Mouse (Mus musculus) heart, embryonic 15.5 days (tissue): ENCODE data around the gene Tagap1. TPM values are rescaled to one million over a fixed set of nuclear protein-coding genes. Genes with fewer than 3 reads are reported as not detected.
"Not testable (repeated sequence)": the region's sequence is repeated elsewhere in the genome, so short reads cannot be mapped to it uniquely, and the experiment has no call there.

Experiments used
- ATAC-seq: fragments of 200-750 bp; cut with Nextera tagmentation; replicated peaks from 2 replicates; pipeline ENCODE4 v1.8.0; 2017; ENCODE audit warnings: low read depth, moderate TSS enrichment; ENCODE audit not compliant: insufficient number of reproducible peaks, insufficient read depth, low FRiP score
- H3K27ac ChIP-seq: fragments of 300-500 bp; sonication (generic); 2 replicates; pipeline ENCODE4 v1.5.1; 2015; ENCODE audit warnings: mild to moderate bottlenecking, inconsistent platforms
- H3K27me3 ChIP-seq: fragments of 300-500 bp; sonication (generic); 2 replicates; pipeline ENCODE4 v1.6.1; 2015; ENCODE audit warnings: inconsistent platforms
- H3K36me3 ChIP-seq: fragments of 300-500 bp; sonication (generic); 2 replicates; pipeline ENCODE4 v1.6.1; 2015; ENCODE audit warnings: mild to moderate bottlenecking, inconsistent platforms
- H3K4me1 ChIP-seq: fragments of 300-500 bp; sonication (generic); replicated peaks from 2 replicates; pipeline ENCODE4 v1.6.1; 2015; ENCODE audit warnings: inconsistent platforms
- H3K4me2 ChIP-seq: fragments of 300-500 bp; sonication (generic); 2 replicates; pipeline ENCODE4 v1.6.1; 2015; ENCODE audit warnings: inconsistent platforms, mild to moderate bottlenecking, moderate library complexity
- H3K4me3 ChIP-seq: fragments of 300-500 bp; sonication (generic); 2 replicates; pipeline ENCODE4 v1.5.1; 2015; ENCODE audit warnings: mild to moderate bottlenecking, inconsistent platforms
- H3K9ac ChIP-seq: fragments of 300-500 bp; sonication (generic); 2 replicates; pipeline ENCODE4 v1.6.1; 2015; ENCODE audit warnings: mild to moderate bottlenecking, inconsistent platforms
- H3K9me3 ChIP-seq: fragments of 300-500 bp; sonication (generic); replicated peaks from 2 replicates; pipeline ENCODE4 v1.6.1; 2016; ENCODE audit warnings: inconsistent platforms
- WGBS: fragments of 180-500 bp; shearing (Covaris S2); methylation state at CpG from one replicate; pipeline ENCODE4 v1.1.7; 2015; ENCODE audit warnings: mixed read lengths; 5-methylcytosine and 5-hydroxymethylcytosine counted together
- polyA plus RNA-seq: library from polyadenylated mRNA; unstranded; fragments of >200 nt; fragmentation: Nextera tagmentation; extraction: Ambion mirVana; gene quantifications from 2 replicates; pipeline ENCODE4 v1.2.1, GENCODE M21; 2015

The Tagap1 gene
- polyA plus RNA-seq, result 23.7 and 32.7 TPM in 2 replicates

DNA sequence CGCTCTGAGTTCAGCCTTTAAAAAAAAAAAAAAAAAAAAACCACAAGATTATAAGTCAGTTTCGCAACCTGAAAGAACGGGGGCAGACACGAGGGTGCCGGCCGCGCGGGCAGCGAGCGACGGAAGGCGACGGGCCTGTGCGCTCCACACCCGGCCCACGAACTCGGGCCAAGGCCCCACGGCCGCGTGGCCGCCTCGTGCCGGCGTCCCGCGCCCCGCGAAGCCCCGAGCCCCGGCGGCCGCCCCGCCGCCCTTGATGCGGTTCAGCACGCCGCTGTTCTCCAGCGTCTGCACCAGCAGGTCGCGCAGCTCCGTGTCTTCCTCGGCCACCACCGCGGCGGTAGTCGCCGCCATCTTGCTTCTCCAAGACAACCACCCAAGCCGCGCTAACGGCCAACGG, at the start of gene Tagap1:
Tagap1 (minus strand) TSS at position 381 of the 400 bp plus-strand sequence.
- H3K4me3 ChIP-seq, result peak within 1 kb of the TSS; percentile 58
- peak within 1 kb of the TSS; percentile 59 for H3K4me2 ChIP-seq
- WGBS, result under 1% methylated on average over 47 of the region's 51 CpGs
- H3K27me3 ChIP-seq, H3K4me1 ChIP-seq, H3K9me3 ChIP-seq, H3K36me3 ChIP-seq: not testable (repeated sequence)
- H3K27ac ChIP-seq, result peak within 1 kb of the TSS; percentile 70
- peak within 1 kb of the TSS; percentile 63 for H3K9ac ChIP-seq
- ATAC-seq, result peak; percentile 23; the same call in 1 of the 2 replicates

DNA sequence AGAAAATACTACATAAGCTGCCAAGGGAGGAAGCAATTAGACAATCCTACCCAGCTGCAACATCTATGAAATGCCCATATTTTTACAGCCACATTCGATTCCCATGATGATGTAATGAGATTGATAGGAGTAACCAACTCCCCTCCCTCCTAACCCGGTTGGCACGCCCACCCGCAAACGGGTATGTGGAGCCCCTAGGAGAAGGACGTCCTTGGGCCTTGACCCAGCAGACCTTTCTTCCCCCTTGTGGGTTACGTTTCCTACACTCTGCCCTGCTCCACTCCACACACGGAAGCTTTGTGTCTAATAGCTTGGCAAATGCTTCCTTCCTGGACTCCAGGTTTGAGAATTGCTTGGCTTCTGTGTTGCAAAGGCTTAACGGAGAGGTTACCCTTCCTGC, 48.9 kb upstream of the Tagap1 start:
- ATAC-seq, H3K4me2 ChIP-seq, H3K9me3 ChIP-seq, H3K27me3 ChIP-seq, H3K4me1 ChIP-seq, H3K36me3 ChIP-seq, H3K27ac ChIP-seq, H3K4me3 ChIP-seq, H3K9ac ChIP-seq: not testable (repeated sequence)
- WGBS, result 56% methylated on average over 5 of the region's 9 CpGs

DNA sequence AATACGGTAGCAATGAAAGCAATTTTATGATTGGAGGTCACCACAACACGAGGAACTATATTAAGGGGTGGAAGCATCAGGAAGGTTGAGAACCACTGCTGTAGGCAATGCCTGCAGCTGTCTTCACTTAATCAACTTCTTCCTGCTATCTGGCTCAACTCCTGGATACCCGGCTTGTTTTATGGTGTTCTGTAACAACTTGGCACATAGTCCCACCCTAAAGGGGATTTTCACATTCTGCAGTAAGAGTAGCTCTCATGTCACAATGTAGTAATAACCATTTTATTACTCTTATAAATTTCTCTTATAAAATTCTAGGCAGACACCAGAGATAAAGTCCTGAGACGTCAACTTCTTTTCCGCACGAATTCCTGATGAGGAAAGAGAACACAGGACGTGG, 48.5 kb upstream of the Tagap1 start:
- WGBS, result no CpG with 5 or more reads among the region's 7 CpGs
- not testable (repeated sequence) for H3K36me3 ChIP-seq, H3K9me3 ChIP-seq, H3K9ac ChIP-seq, H3K27ac ChIP-seq, ATAC-seq, H3K4me1 ChIP-seq, H3K4me3 ChIP-seq, H3K27me3 ChIP-seq, H3K4me2 ChIP-seq

DNA sequence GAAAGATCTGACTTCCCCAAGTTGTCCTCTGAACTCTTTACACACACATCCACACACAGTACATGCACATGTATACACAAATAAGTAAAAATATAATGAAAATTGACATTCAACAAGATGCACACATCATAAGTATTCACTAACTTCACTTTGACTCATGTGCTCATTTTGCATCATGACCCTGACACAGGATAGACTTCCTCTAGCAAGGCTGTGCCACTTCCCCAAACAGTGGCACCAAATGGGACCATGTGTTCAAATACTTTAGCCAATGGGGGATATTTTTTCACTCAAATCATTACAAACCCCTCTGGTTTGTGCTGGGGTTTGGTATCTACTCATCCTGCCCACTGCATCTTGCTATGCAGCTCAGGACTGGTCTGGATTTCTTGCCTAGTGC, 47.9 kb upstream of the Tagap1 start:
- H3K27ac ChIP-seq, H3K9me3 ChIP-seq, H3K4me1 ChIP-seq, H3K4me3 ChIP-seq, ATAC-seq, H3K36me3 ChIP-seq, H3K4me2 ChIP-seq, H3K27me3 ChIP-seq, H3K9ac ChIP-seq: not testable (repeated sequence)

GRCm38 (mm10) chr17:7005646-7006045, 44.7 kb upstream of the Tagap1 start:
- not testable (repeated sequence) for ATAC-seq
- 36% methylated on average over 3 of the region's 4 CpGs for WGBS

DNA sequence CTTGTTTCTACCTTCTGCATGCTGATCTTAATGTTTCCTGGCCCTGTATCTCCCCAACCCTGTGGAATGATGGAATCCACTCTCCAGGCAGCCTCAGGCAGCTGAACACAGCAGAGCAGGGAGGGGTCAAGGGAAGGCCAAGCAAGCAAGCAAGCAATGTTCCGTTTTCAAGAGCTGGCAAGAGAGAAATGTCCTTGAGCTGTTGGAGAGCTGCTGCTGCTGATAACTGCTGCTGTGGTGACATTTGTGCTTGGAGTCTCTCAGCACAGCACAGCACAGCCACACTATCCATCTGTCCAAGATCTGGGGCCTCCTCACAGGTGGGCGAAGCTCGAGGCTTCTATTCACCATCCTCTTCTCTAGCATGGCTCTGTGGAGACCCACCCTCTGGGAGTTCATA, 42.4 kb upstream of the Tagap1 start:
- ATAC-seq, result peak; percentile 73
- not testable (repeated sequence) for H3K9me3 ChIP-seq, H3K9ac ChIP-seq, H3K4me1 ChIP-seq, H3K4me2 ChIP-seq, H3K36me3 ChIP-seq, H3K27ac ChIP-seq, H3K4me3 ChIP-seq, H3K27me3 ChIP-seq
- no CpG with 5 or more reads among the region's 3 CpGs for WGBS

More at GRCm38 (mm10) chr17:7005646-7006045, 44.7 kb upstream of the Tagap1 start:
- H3K27ac ChIP-seq, H3K36me3 ChIP-seq, H3K4me2 ChIP-seq, H3K9ac ChIP-seq, H3K4me1 ChIP-seq, H3K9me3 ChIP-seq, H3K4me3 ChIP-seq, H3K27me3 ChIP-seq: not testable (repeated sequence)

GRCm38 (mm10) chr17:7001790-7002585, 41.0 kb upstream of the Tagap1 start:
- not testable (repeated sequence) for H3K27ac ChIP-seq, H3K27me3 ChIP-seq, H3K9ac ChIP-seq, H3K4me3 ChIP-seq, H3K4me2 ChIP-seq, ATAC-seq, H3K36me3 ChIP-seq, H3K4me1 ChIP-seq, H3K9me3 ChIP-seq
- WGBS, result 73% methylated on average over 9 of the region's 12 CpGs

DNA sequence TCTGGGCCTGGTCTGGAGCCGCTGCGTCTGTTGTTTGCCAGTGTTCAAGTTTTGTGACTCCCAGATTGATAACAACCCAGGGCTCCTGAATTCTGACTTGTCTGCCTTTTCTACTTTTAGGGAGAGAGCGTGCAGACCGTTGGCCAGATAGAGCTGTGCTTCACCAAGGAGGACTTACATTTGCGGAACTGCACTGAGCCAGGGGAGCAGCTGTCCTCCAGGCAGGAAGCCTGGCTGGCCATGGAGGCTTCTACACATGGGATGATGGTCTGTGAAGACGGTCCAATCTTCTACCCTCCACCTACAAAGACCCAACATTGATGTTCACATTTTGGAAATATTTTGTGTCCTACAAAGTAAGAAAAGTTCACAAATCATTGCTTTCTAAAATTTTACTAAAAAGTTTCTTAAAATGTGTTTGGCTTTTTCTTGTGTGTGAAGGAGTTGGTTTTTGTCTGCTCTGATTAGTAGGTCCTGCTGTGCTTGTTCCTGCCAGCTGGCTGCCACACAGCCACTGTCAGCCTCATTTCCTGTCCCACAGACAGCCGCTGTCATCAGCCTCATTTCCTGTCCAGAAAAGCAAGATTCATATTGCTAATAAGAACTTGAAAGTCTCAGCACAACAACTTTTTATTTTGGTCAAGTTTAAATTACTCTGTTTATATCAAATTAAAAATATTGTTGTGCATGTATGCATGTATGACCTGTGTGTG, 37.0 kb upstream of the Tagap1 start:
- H3K4me3 ChIP-seq, H3K36me3 ChIP-seq, H3K27ac ChIP-seq, H3K4me2 ChIP-seq, H3K9ac ChIP-seq, H3K4me1 ChIP-seq, H3K27me3 ChIP-seq, ATAC-seq, H3K9me3 ChIP-seq: not testable (repeated sequence)
- WGBS, result 82% methylated on average over 1 of the region's 7 CpGs

DNA sequence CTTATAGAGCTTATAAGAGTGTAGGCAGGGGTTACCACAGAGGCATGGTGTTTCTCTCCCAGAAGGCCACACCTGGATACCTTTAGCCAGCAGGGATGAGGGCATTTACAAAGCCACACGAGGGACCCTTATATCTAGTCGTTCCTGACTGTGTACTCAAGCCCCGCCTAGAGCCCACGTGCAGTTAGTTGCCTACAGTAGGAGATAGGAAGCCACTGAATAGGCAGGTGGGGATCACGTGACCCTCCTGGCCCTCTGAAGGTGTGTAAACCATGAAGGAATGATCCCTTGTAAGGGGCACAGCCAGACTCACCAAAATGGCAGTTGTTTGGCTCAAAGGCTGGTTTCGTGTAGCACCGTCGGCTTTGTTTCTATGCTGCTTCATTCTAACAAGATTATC, 35.9 kb upstream of the Tagap1 start:
- not testable (repeated sequence) for H3K9me3 ChIP-seq, H3K27ac ChIP-seq, H3K27me3 ChIP-seq, ATAC-seq, H3K4me3 ChIP-seq, H3K9ac ChIP-seq, H3K4me1 ChIP-seq, H3K36me3 ChIP-seq, H3K4me2 ChIP-seq
- WGBS, result 85% methylated on average over 8 of the region's 8 CpGs

DNA sequence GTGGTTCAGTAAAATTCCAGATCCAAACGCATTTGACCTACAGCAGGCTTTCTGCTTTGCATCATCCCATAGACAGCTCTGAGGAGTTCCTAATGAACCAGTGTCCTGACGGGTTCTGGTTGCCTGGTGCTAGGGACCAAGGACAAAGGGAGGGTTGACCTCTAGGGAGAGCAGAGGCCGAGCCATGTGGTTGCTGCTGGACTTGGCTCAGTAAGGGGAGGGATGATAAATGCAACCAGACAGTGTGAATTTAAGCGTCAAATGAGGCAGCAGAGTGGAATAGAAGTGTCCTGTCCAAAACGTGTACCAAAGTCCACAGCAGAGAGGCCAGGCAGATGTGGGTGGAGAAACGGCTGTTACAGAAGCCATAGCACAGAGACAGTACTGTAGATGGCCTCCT, 34.5 kb upstream of the Tagap1 start:
- H3K4me1 ChIP-seq, H3K4me3 ChIP-seq, H3K27me3 ChIP-seq, H3K36me3 ChIP-seq, ATAC-seq, H3K9me3 ChIP-seq, H3K4me2 ChIP-seq, H3K9ac ChIP-seq, H3K27ac ChIP-seq: not testable (repeated sequence)
- WGBS, result no CpG with 5 or more reads among the region's 6 CpGs

DNA sequence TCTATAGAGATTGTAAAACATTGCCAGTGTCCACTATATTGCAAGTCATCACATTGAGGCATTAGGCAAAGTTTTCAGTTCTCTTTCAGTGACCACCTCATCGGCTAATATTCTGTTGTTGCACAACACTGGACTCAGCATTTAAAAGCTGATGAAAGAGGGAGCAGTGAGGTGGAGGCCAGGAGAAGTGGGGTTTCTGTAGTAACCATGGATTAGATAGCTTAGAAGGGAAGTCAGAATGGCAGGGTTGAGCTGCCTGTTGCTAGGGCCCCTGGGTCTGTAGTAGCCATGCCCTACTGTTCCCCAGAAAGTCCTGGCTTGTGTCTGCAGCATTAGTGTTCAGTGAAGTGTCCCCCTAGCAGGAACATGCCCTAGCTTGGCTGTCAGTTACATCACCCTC, 25.2 kb upstream of the Tagap1 start:
- H3K36me3 ChIP-seq, H3K27me3 ChIP-seq, H3K9me3 ChIP-seq, H3K9ac ChIP-seq, H3K27ac ChIP-seq, H3K4me3 ChIP-seq, H3K4me2 ChIP-seq, H3K4me1 ChIP-seq, ATAC-seq: not testable (repeated sequence)
- 95% methylated on average over 1 of the region's 1 CpGs for WGBS

GRCm38 (mm10) chr17:6980144-6980543, 19.2 kb upstream of the Tagap1 start:
- WGBS, result 94% methylated on average over 5 of the region's 8 CpGs
- H3K36me3 ChIP-seq, H3K4me3 ChIP-seq, H3K4me1 ChIP-seq, H3K27me3 ChIP-seq, H3K9me3 ChIP-seq, ATAC-seq, H3K9ac ChIP-seq, H3K27ac ChIP-seq, H3K4me2 ChIP-seq: not testable (repeated sequence)
